Mouse (Mus musculus): Measurements from ENCODE around the gene Eif2d.

Eif2d gene

GRCm38 (mm10) chr1:131218933-131219332 is 66.0 kb downstream of the Eif2d start:
- no peak for DNase-seq (ENCODE audit: low spot score)

- DNase-seq (ENCODE audit: low spot score): no peak
Observed at GRCm38 (mm10) chr1:131221822-131222590, 69.0 kb downstream of the Eif2d start.

- no peak for DNase-seq (ENCODE audit: low spot score)
Observed at GRCm38 (mm10) chr1:131223345-131223744, 70.4 kb downstream of the Eif2d start.

- no peak for DNase-seq (ENCODE audit: low spot score)
Observed at GRCm38 (mm10) chr1:131224848-131225471, 72.0 kb downstream of the Eif2d start.

GRCm38 (mm10) chr1:131228225-131228624 is 75.2 kb downstream of the Eif2d start:
- DNase-seq (ENCODE audit: low spot score): no peak

GRCm38 (mm10) chr1:131228659-131229058 is 75.7 kb downstream of the Eif2d start:
- DNase-seq (ENCODE audit: low spot score): no peak

GRCm38 (mm10) chr1:131233527-131233926 is 80.5 kb downstream of the Eif2d start:
- no peak for DNase-seq (ENCODE audit: low spot score)

- DNase-seq (ENCODE audit: low spot score): no peak
Observed at GRCm38 (mm10) chr1:131236077-131236476, 83.1 kb downstream of the Eif2d start.
